Comparison of ENCODE assay signal across 16 mouse cellular contexts in genomic region chr17:29000465-29000864, GRCm38 (mm10). TPM values are rescaled to one million over a fixed set of nuclear protein-coding genes. Genes with fewer than 3 reads are reported as not detected.
"Had no signal": no experiment of that assay in that cellular context is flagged by ENCODE, and none has a peak within 500 bp of the region (broad histone marks: within the 10 kb centered on the region; RNA-seq: fewer than 3 reads in every experiment).

No protein-coding gene starts in this region.

- H3K27me3 ChIP-seq: intestine, embryonic 15.5 days; limb, embryonic 13.5 days; midbrain, embryonic 12.5 days had no signal

- H3K4me3 ChIP-seq: intestine, embryonic 15.5 days; layer of hippocampus, adult 2 months; limb, embryonic 13.5 days; midbrain, embryonic 12.5 days had no signal

- H3K9ac ChIP-seq: intestine, embryonic 15.5 days; limb, embryonic 13.5 days; liver, embryonic 14.5 days; midbrain, embryonic 12.5 days had no signal

- ATAC-seq: intestine, embryonic 15.5 days; midbrain, embryonic 16.5 days had no signal

- H3K9me3 ChIP-seq: intestine, embryonic 15.5 days; limb, embryonic 13.5 days; midbrain, embryonic 12.5 days had no signal

- H3K27ac ChIP-seq: intestine, embryonic 15.5 days; layer of hippocampus, adult 2 months; limb, embryonic 13.5 days; liver, embryonic 14.5 days; midbrain, embryonic 12.5 days had no signal

- H3K4me2 ChIP-seq: intestine, embryonic 15.5 days; limb, embryonic 13.5 days; midbrain, embryonic 12.5 days had no signal

- DNase-seq: kidney, adult 18-20 months; kidney, postnatal 10 days; kidney, postnatal 4 days; left cerebral cortex, postnatal 4 days; lung, adult 18-20 months; lung, postnatal 14 days; thymus, postnatal 4 days had no signal

RNA-seq across cellular contexts. Expression of gene Pxt1, which starts 56.8 kb away (rescaled TPM):
- total RNA-seq: layer of hippocampus, adult 2 months; layer of hippocampus, postnatal 10 days; left cerebral cortex, postnatal 4 days; liver, adult 2 months had no signal
- polyA plus RNA-seq: intestine, embryonic 15.5 days; limb, embryonic 13.5 days; liver, adult 2 months; midbrain, embryonic 12.5 days; midbrain, embryonic 16.5 days; neural tube, embryonic 14.5 days had no signal
